Mouse (Mus musculus): ENCODE data around the gene Ube2i. TPM values are rescaled to one million over a fixed set of nuclear protein-coding genes. Genes with fewer than 3 reads are reported as not detected.

Gene Ube2i
- polyA plus RNA-seq (2014; fragmentation: Illumina TruSeq; extraction: RNeasy Lipid Tissue Mini Kit (QIAGEN cat#74804); ENCODE audit: low read depth, low replicate concordance): 216 TPM

GRCm38 (mm10) chr17:25274571-25275346 lies at the start of gene Ube2i:
TSS of gene Ube2i (minus strand) at chr17:25274622.

GRCm38 (mm10) chr17:25318354-25318753 lies 43.9 kb upstream of the Ube2i start, which contains the start of gene Prss29:
TSS of gene Prss29 (plus strand) at chr17:25318654.

GRCm38 (mm10) chr17:25308346-25308745 lies 33.9 kb upstream of the Ube2i start, which contains the start of gene Prss28:
TSS of gene Prss28 (plus strand) at chr17:25308646.

GRCm38 (mm10) chr17:25298094-25298493 lies 23.7 kb upstream of the Ube2i start, which contains the start of gene Prss34:
TSS of gene Prss34 (plus strand) at chr17:25298394.

GRCm38 (mm10) chr17:25256140-25256754 lies 18.2 kb downstream of the Ube2i start, which contains the start of gene Baiap3:
TSS of gene Baiap3 (minus strand) at chr17:25256364.

GRCm38 (mm10) chr17:25239695-25240636 lies 34.5 kb downstream of the Ube2i start, which contains the start of the genes Gnptg and Tsr3:
TSS of gene Gnptg (minus strand) at chr17:25240124.
TSS of gene Tsr3 (plus strand) at chr17:25240170.

Other genes with a start within 250 kb of the Ube2i start
- gene Tmem204, start 191.0 kb downstream of the Ube2i start, polyA plus RNA-seq (2014; fragmentation: Illumina TruSeq; extraction: RNeasy Lipid Tissue Mini Kit (QIAGEN cat#74804); ENCODE audit: low read depth, low replicate concordance): 2.8 TPM
- 3.0 TPM for gene Telo2, start 158.7 kb downstream of the Ube2i start, polyA plus RNA-seq (2014; fragmentation: Illumina TruSeq; extraction: RNeasy Lipid Tissue Mini Kit (QIAGEN cat#74804); ENCODE audit: low read depth, low replicate concordance)
- gene Ptx4, start 153.9 kb downstream of the Ube2i start, polyA plus RNA-seq (2014; fragmentation: Illumina TruSeq; extraction: RNeasy Lipid Tissue Mini Kit (QIAGEN cat#74804); ENCODE audit: low read depth, low replicate concordance): not detected
- gene Clcn7, start 141.2 kb downstream of the Ube2i start, polyA plus RNA-seq (2014; fragmentation: Illumina TruSeq; extraction: RNeasy Lipid Tissue Mini Kit (QIAGEN cat#74804); ENCODE audit: low read depth, low replicate concordance): 4.3 TPM
- not detected for gene Ccdc154, start 112.2 kb downstream of the Ube2i start, polyA plus RNA-seq (2014; fragmentation: Illumina TruSeq; extraction: RNeasy Lipid Tissue Mini Kit (QIAGEN cat#74804); ENCODE audit: low read depth, low replicate concordance)
- not detected for gene Gm38655, start 99.2 kb downstream of the Ube2i start, polyA plus RNA-seq (2014; fragmentation: Illumina TruSeq; extraction: RNeasy Lipid Tissue Mini Kit (QIAGEN cat#74804); ENCODE audit: low read depth, low replicate concordance)
- gene BC003965, start 90.1 kb downstream of the Ube2i start, polyA plus RNA-seq (2014; fragmentation: Illumina TruSeq; extraction: RNeasy Lipid Tissue Mini Kit (QIAGEN cat#74804); ENCODE audit: low read depth, low replicate concordance): 19.8 TPM
- gene Unkl, start 86.2 kb downstream of the Ube2i start, polyA plus RNA-seq (2014; fragmentation: Illumina TruSeq; extraction: RNeasy Lipid Tissue Mini Kit (QIAGEN cat#74804); ENCODE audit: low read depth, low replicate concordance): 14.3 TPM
- gene Gnptg, start 34.5 kb downstream of the Ube2i start, polyA plus RNA-seq (2014; fragmentation: Illumina TruSeq; extraction: RNeasy Lipid Tissue Mini Kit (QIAGEN cat#74804); ENCODE audit: low read depth, low replicate concordance): 10.1 TPM
- gene Tsr3, start 34.5 kb downstream of the Ube2i start, polyA plus RNA-seq (2014; fragmentation: Illumina TruSeq; extraction: RNeasy Lipid Tissue Mini Kit (QIAGEN cat#74804); ENCODE audit: low read depth, low replicate concordance): 3.8 TPM
- not detected for gene Baiap3, start 18.3 kb downstream of the Ube2i start, polyA plus RNA-seq (2014; fragmentation: Illumina TruSeq; extraction: RNeasy Lipid Tissue Mini Kit (QIAGEN cat#74804); ENCODE audit: low read depth, low replicate concordance)
- not detected for gene Prss34, start 23.8 kb upstream of the Ube2i start, polyA plus RNA-seq (2014; fragmentation: Illumina TruSeq; extraction: RNeasy Lipid Tissue Mini Kit (QIAGEN cat#74804); ENCODE audit: low read depth, low replicate concordance)
- not detected for gene Prss28, start 34.0 kb upstream of the Ube2i start, polyA plus RNA-seq (2014; fragmentation: Illumina TruSeq; extraction: RNeasy Lipid Tissue Mini Kit (QIAGEN cat#74804); ENCODE audit: low read depth, low replicate concordance)
- not detected for gene Prss29, start 44.0 kb upstream of the Ube2i start, polyA plus RNA-seq (2014; fragmentation: Illumina TruSeq; extraction: RNeasy Lipid Tissue Mini Kit (QIAGEN cat#74804); ENCODE audit: low read depth, low replicate concordance)
- gene Tpsab1, start 70.9 kb upstream of the Ube2i start, polyA plus RNA-seq (2014; fragmentation: Illumina TruSeq; extraction: RNeasy Lipid Tissue Mini Kit (QIAGEN cat#74804); ENCODE audit: low read depth, low replicate concordance): not detected
- gene Tpsb2, start 91.7 kb upstream of the Ube2i start, polyA plus RNA-seq (2014; fragmentation: Illumina TruSeq; extraction: RNeasy Lipid Tissue Mini Kit (QIAGEN cat#74804); ENCODE audit: low read depth, low replicate concordance): not detected
- 8.6 TPM for gene Tpsg1, start 94.7 kb upstream of the Ube2i start, polyA plus RNA-seq (2014; fragmentation: Illumina TruSeq; extraction: RNeasy Lipid Tissue Mini Kit (QIAGEN cat#74804); ENCODE audit: low read depth, low replicate concordance)
- 1.3 TPM for gene Cacna1h, start 159.2 kb upstream of the Ube2i start, polyA plus RNA-seq (2014; fragmentation: Illumina TruSeq; extraction: RNeasy Lipid Tissue Mini Kit (QIAGEN cat#74804); ENCODE audit: low read depth, low replicate concordance)
- gene Tekt4, start 180.0 kb upstream of the Ube2i start, polyA plus RNA-seq (2014; fragmentation: Illumina TruSeq; extraction: RNeasy Lipid Tissue Mini Kit (QIAGEN cat#74804); ENCODE audit: low read depth, low replicate concordance): not detected
- 0.19 TPM for gene Sstr5, start 222.7 kb upstream of the Ube2i start, polyA plus RNA-seq (2014; fragmentation: Illumina TruSeq; extraction: RNeasy Lipid Tissue Mini Kit (QIAGEN cat#74804); ENCODE audit: low read depth, low replicate concordance)